Mouse (Mus musculus) left cerebral cortex, postnatal 10 days (tissue): Measurements from ENCODE around the gene Ppef2. TPM values are rescaled to one million over a fixed set of nuclear protein-coding genes. Genes with fewer than 3 reads are reported as not detected.
"Not testable (repeated sequence)": the region's sequence is repeated elsewhere in the genome, so short reads cannot be mapped to it uniquely, and the experiment has no call there.

Source experiments
- DNase-seq, 2 experiments: peaks; one replicate each; pipeline ENCODE4 v3.0.0; 2021 to 2022; ENCODE audit warnings: low spot score in 2 of 2, mixed read lengths in 1 of 2; ENCODE audit errors: extremely low spot score in 1 of 2
- intact Hi-C: fragments of 180-260 bp; cut with DNase I; formaldehyde crosslinking; loops from one replicate; pipeline ENCODE4 v1.15.1; 2025
- total RNA-seq, 2 experiments: library from RNA; stranded (reverse); gene quantifications; 2 replicates each; pipeline ENCODE4 v1.2.3; 2021

Ppef2 gene
- total RNA-seq, 2 experiments from 2014 or later = 0.47 to 0.66 TPM

- intact Hi-C loops = loop anchor here (5.0 kb wide), 1 partner anchor 88 kb away; no protein-coding TSS in a partner anchor
- DNase-seq = no peak
Measured at GRCm38 (mm10) chr5:92204162-92205036, 51.7 kb downstream of the Ppef2 start.

- DNase-seq = no peak
- intact Hi-C loops = no loop called here
Measured at GRCm38 (mm10) chr5:92198266-92198665, 57.8 kb downstream of the Ppef2 start.

GRCm38 (mm10) chr5:92196895-92197811, 58.9 kb downstream of the Ppef2 start:
- intact Hi-C loops = no loop called here

GRCm38 (mm10) chr5:92195716-92196115, 60.4 kb downstream of the Ppef2 start:
- intact Hi-C loops = not testable (repeated sequence)
- peak in 1 of 2 experiments; percentile 46 for DNase-seq

More at GRCm38 (mm10) chr5:92196895-92197811, 58.9 kb downstream of the Ppef2 start:
- DNase-seq = no peak

- intact Hi-C loops = no loop called here
- DNase-seq = no peak
Measured at GRCm38 (mm10) chr5:92188881-92189483, 67.1 kb downstream of the Ppef2 start.

GRCm38 (mm10) chr5:92183071-92183830, 72.8 kb downstream of the Ppef2 start:
- intact Hi-C loops = no loop called here
- DNase-seq = no peak

Other genes with a start within 250 kb of the Ppef2 start
- 10 to 100 TPM; 91.8 to 96.6 TPM for gene Cdkl2, start 212.4 kb downstream of the Ppef2 start, total RNA-seq
- gene G3bp2, start 172.6 kb downstream of the Ppef2 start, total RNA-seq = 100 to 1,000 TPM; 177 to 178 TPM
- 10 to 100 TPM; 59.2 to 61.9 TPM for gene Uso1, start 118.3 kb downstream of the Ppef2 start, total RNA-seq
- not detected for gene U90926, start 40.9 kb downstream of the Ppef2 start, total RNA-seq
- 10 to 100 TPM; 15.6 to 22.2 TPM for gene Naaa, start 21.9 kb upstream of the Ppef2 start, total RNA-seq
- 10 to 100 TPM; 20.5 to 25.3 TPM for gene Sdad1, start 54.2 kb upstream of the Ppef2 start, total RNA-seq
- gene Cxcl9, start 71.8 kb upstream of the Ppef2 start, total RNA-seq = not detected
- 1 to 10 TPM; 7.6 to 9.5 TPM for gene Art3, start 75.5 kb upstream of the Ppef2 start, total RNA-seq
- not detected for gene Cxcl10, start 92.6 kb upstream of the Ppef2 start, total RNA-seq
- gene Nup54, start 178.9 kb upstream of the Ppef2 start, total RNA-seq = 10 to 100 TPM; 38.0 to 41.7 TPM